Mouse (Mus musculus) midbrain, embryonic 16.5 days (tissue): ENCODE results near the gene Xirp1. TPM values are rescaled to one million over a fixed set of nuclear protein-coding genes. Genes with fewer than 3 reads are reported as not detected.

Experiments used
- ATAC-seq: fragments of 200-750 bp; cut with Nextera tagmentation; 2 replicates; pipeline ENCODE4 v1.8.0; 2017; ENCODE audit warnings: moderate TSS enrichment
- H3K27ac ChIP-seq: fragments of 300-500 bp; sonication (generic); 2 replicates; pipeline ENCODE4 v1.5.1; 2014; ENCODE audit warnings: mild to moderate bottlenecking, low read length, mixed read lengths
- H3K27me3 ChIP-seq: fragments of 300-500 bp; sonication (generic); 2 replicates; pipeline ENCODE4 v1.6.1; 2014; ENCODE audit warnings: low read depth, low read length, mixed read lengths; ENCODE audit not compliant: control insufficient read depth, insufficient read depth
- H3K36me3 ChIP-seq: fragments of 300-500 bp; sonication (generic); 2 replicates; pipeline ENCODE4 v1.6.1; 2014; ENCODE audit warnings: mild to moderate bottlenecking, low read length, moderate library complexity, mixed read lengths; ENCODE audit not compliant: control insufficient read depth, insufficient read depth
- H3K4me1 ChIP-seq: fragments of 300-500 bp; sonication (generic); 2 replicates; pipeline ENCODE4 v1.6.1; 2014; ENCODE audit warnings: mild to moderate bottlenecking, low read length, mixed read lengths; ENCODE audit not compliant: control insufficient read depth, insufficient read depth
- H3K4me2 ChIP-seq: fragments of 300-500 bp; sonication (generic); 2 replicates; pipeline ENCODE4 v1.6.1; 2014; ENCODE audit warnings: mild to moderate bottlenecking, low read length, mixed read lengths
- H3K4me3 ChIP-seq: fragments of 300-500 bp; sonication (generic); 2 replicates; pipeline ENCODE4 v1.5.1; 2014; ENCODE audit warnings: low read depth, mild to moderate bottlenecking, low read length, moderate library complexity, mixed read lengths
- H3K9ac ChIP-seq: fragments of 300-500 bp; sonication (generic); 2 replicates; pipeline ENCODE4 v1.6.1; 2014; ENCODE audit warnings: low read depth, low read length, mixed read lengths
- H3K9me3 ChIP-seq: fragments of 300-500 bp; sonication (generic); replicated peaks from 2 replicates; pipeline ENCODE4 v1.6.1; 2014; ENCODE audit warnings: mild to moderate bottlenecking, low read length, mixed read lengths; ENCODE audit not compliant: control insufficient read depth, poor library complexity, severe bottlenecking
- WGBS: fragments of 180-500 bp; shearing (Covaris S2); extraction: QIAGEN DNeasy Blood & Tissue Kit; methylation state at CpG from one replicate; pipeline ENCODE4 v1.1.7; 2014; 5-methylcytosine and 5-hydroxymethylcytosine counted together
- polyA plus RNA-seq: library from polyadenylated mRNA; unstranded; fragments of >200 nt; fragmentation: Nextera tagmentation; extraction: Ambion mirVana; gene quantifications from 2 replicates; pipeline ENCODE4 v1.2.1, GENCODE M21; 2015

The Xirp1 gene
- polyA plus RNA-seq, 1 experiment from 2014 or later: not detected

GRCm38 (mm10) chr9:119985881-119986574 is 37.4 kb downstream of the Xirp1 start:
- Histone ChIP-seq H3K4me1 (peaks cover 21% of the 10 kb centered on the region), H3K4me3 (no peak overlapping the region), H3K36me3 (no peaks in the 10 kb centered on the region), H3K9ac (no peak overlapping the region), H3K27me3 (peaks cover 14% of the 10 kb centered on the region), H3K9me3 (no peaks in the 10 kb centered on the region), H3K27ac (no peak overlapping the region), H3K4me2 (no peak overlapping the region)
- ATAC-seq: no peak
- 80% methylated on average over 10 of the region's 10 CpGs for WGBS

GRCm38 (mm10) chr9:119984536-119985011 is 38.8 kb downstream of the Xirp1 start, which contains the start of gene Csrnp1:
Csrnp1 (minus strand) TSS chr9:119984658.
- no peak within 1 kb of the TSS for H3K27ac ChIP-seq
- peak within 1 kb of the TSS; percentile 64 for H3K9ac ChIP-seq
- H3K36me3 ChIP-seq: no peaks in the 10 kb centered on the region
- peaks cover 14% of the 10 kb centered on the region for H3K27me3 ChIP-seq
- peak within 1 kb of the TSS; percentile 87 for H3K4me2 ChIP-seq
- no peak for ATAC-seq
- 7% methylated on average over 14 of the region's 14 CpGs for WGBS
- H3K4me1 ChIP-seq: peaks cover 25% of the 10 kb centered on the region
- H3K9me3 ChIP-seq: no peaks in the 10 kb centered on the region
- H3K4me3 ChIP-seq: peak within 1 kb of the TSS; percentile 64

- no peaks in the 10 kb centered on the region for H3K9me3 ChIP-seq
- peak overlapping the region; percentile 64 for H3K4me3 ChIP-seq
- peak; percentile 74 for ATAC-seq
- peaks cover 14% of the 10 kb centered on the region for H3K27me3 ChIP-seq
- H3K36me3 ChIP-seq: no peaks in the 10 kb centered on the region
- peak overlapping the region; percentile 87 for H3K4me2 ChIP-seq
- under 1% methylated on average over 68 of the region's 79 CpGs for WGBS
- peaks cover 25% of the 10 kb centered on the region for H3K4me1 ChIP-seq
- peak overlapping the region; percentile 64 for H3K9ac ChIP-seq
- H3K27ac ChIP-seq: no peak overlapping the region
Observed at GRCm38 (mm10) chr9:119983585-119984535, 39.5 kb downstream of the Xirp1 start.

GRCm38 (mm10) chr9:119982956-119983551 is 40.3 kb downstream of the Xirp1 start:
- H3K4me3 ChIP-seq: peak overlapping the region; percentile 64
- H3K36me3 ChIP-seq: no peaks in the 10 kb centered on the region
- H3K27me3 ChIP-seq: peaks cover 14% of the 10 kb centered on the region
- H3K9me3 ChIP-seq: no peaks in the 10 kb centered on the region
- 0 out of 2 replicates have a peak, but pooled peaks have one; percentile 5 for ATAC-seq
- peak overlapping the region; percentile 87 for H3K4me2 ChIP-seq
- peak overlapping the region; percentile 64 for H3K9ac ChIP-seq
- no peak overlapping the region for H3K27ac ChIP-seq
- peaks cover 25% of the 10 kb centered on the region for H3K4me1 ChIP-seq
- 0% methylated on average over 46 of the region's 48 CpGs for WGBS

- Histone ChIP-seq H3K4me1 (peaks cover 25% of the 10 kb centered on the region), H3K4me2 (peak overlapping the region; percentile 87), H3K27ac (no peak overlapping the region), H3K4me3 (peak overlapping the region; percentile 64; the same call in 1 of the 2 replicates), H3K27me3 (peaks cover 14% of the 10 kb centered on the region), H3K9me3 (no peaks in the 10 kb centered on the region), H3K9ac (no peak overlapping the region), H3K36me3 (no peaks in the 10 kb centered on the region)
- 7% methylated on average over 11 of the region's 11 CpGs for WGBS
- ATAC-seq: peak; percentile 50; the same call in 1 of the 2 replicates
Observed at GRCm38 (mm10) chr9:119982241-119982811, 41.1 kb downstream of the Xirp1 start.

GRCm38 (mm10) chr9:119981183-119982179 is 41.9 kb downstream of the Xirp1 start:
- H3K27ac ChIP-seq: peak overlapping the region; percentile 67; the same call in 1 of the 2 replicates
- no peaks in the 10 kb centered on the region for H3K36me3 ChIP-seq
- H3K9me3 ChIP-seq: no peaks in the 10 kb centered on the region
- peak overlapping the region; percentile 87 for H3K4me2 ChIP-seq
- peaks cover 14% of the 10 kb centered on the region for H3K27me3 ChIP-seq
- H3K4me3 ChIP-seq: 0 out of 2 replicates have a peak overlapping the region, but pooled peaks have one; percentile 7
- H3K9ac ChIP-seq: 0 out of 2 replicates have a peak overlapping the region, but pooled peaks have one; percentile 15
- peaks cover 25% of the 10 kb centered on the region for H3K4me1 ChIP-seq
- 0 out of 2 replicates have a peak, but pooled peaks have one; percentile 20 for ATAC-seq
- WGBS: 3% methylated on average over 16 of the region's 16 CpGs

- 8% methylated on average over 4 of the region's 4 CpGs for WGBS
- Histone ChIP-seq H3K36me3 (no peaks in the 10 kb centered on the region), H3K4me3 (no peak overlapping the region), H3K27ac (peak overlapping the region; percentile 67; the same call in 1 of the 2 replicates), H3K27me3 (peaks cover 14% of the 10 kb centered on the region), H3K4me1 (peaks cover 25% of the 10 kb centered on the region), H3K9me3 (no peaks in the 10 kb centered on the region), H3K4me2 (peak overlapping the region; percentile 87; the same call in 1 of the 2 replicates), H3K9ac (no peak overlapping the region)
- ATAC-seq: no peak
Observed at GRCm38 (mm10) chr9:119980770-119981182, 42.6 kb downstream of the Xirp1 start.
